7 mouse cellular contexts compared by ENCODE assay signal in genomic region chr3:95153874-95154273, GRCm38 (mm10). TPM values are rescaled to one million over a fixed set of nuclear protein-coding genes. Genes with fewer than 3 reads are reported as not detected.
A peak's percentile ranks its signal among the peaks of the same experiment; 100 is the strongest.
DNase-seq lines count a peak whose midpoint lies in the region; ATAC-seq lines count a peak whose summit lies in the region.

No protein-coding gene starts in this region.

- H3K4me1 ChIP-seq in kidney, embryonic 14.5 days (ENCODE audit: control insufficient read depth, insufficient read depth, low read length): no peaks in the 10 kb centered on the region
- no peaks in the 10 kb centered on the region for H3K4me1 ChIP-seq in limb, embryonic 10.5 days
- H3K4me1 ChIP-seq in midbrain, embryonic 13.5 days (replicated peaks): no peaks in the 10 kb centered on the region

- 58% methylated on average over 4 of the region's 4 CpGs for whole genome bisulfite sequencing in kidney, embryonic 14.5 days
- 54% methylated on average over 4 of the region's 4 CpGs for WGBS in limb, embryonic 10.5 days
- 51% methylated on average over 4 of the region's 4 CpGs for WGBS in midbrain, embryonic 13.5 days

- H3K9ac ChIP-seq in kidney, embryonic 14.5 days (ENCODE audit: low read depth, low read length): no peak overlapping the region
- H3K9ac ChIP-seq in midbrain, embryonic 13.5 days (replicated peaks): no peak overlapping the region

- DNase-seq in kidney, postnatal 10 days: peak; percentile 67
- DNase-seq in ZHBTc4 (ENCODE audit: low read depth, low spot score) (peak; percentile 83), MN1 (ENCODE audit: low spot score) (no peak)
- peak; percentile 28 for DNase-seq in limb, embryonic 10.5 days (ENCODE audit: low spot score)
- peak; percentile 53 for DNase-seq in spleen, adult 12 weeks (ENCODE audit: low spot score)

- H3K36me3 ChIP-seq in kidney, embryonic 14.5 days (ENCODE audit: control insufficient read depth, insufficient read depth, low read length): no peaks in the 10 kb centered on the region
- no peaks in the 10 kb centered on the region for H3K36me3 ChIP-seq in limb, embryonic 10.5 days
- no peaks in the 10 kb centered on the region for H3K36me3 ChIP-seq in midbrain, embryonic 13.5 days

- no peaks in the 10 kb centered on the region for H3K9me3 ChIP-seq in kidney, embryonic 14.5 days (ENCODE audit: control insufficient read depth, low read length)
- H3K9me3 ChIP-seq in limb, embryonic 10.5 days (replicated peaks): no peaks in the 10 kb centered on the region
- no peaks in the 10 kb centered on the region for H3K9me3 ChIP-seq in midbrain, embryonic 13.5 days

- no peaks in the 10 kb centered on the region for H3K27me3 ChIP-seq in kidney, embryonic 14.5 days (ENCODE audit: control insufficient read depth, insufficient read depth, low read length)
- peaks cover 3% of the 10 kb centered on the region for H3K27me3 ChIP-seq in limb, embryonic 10.5 days (ENCODE audit: low read depth, poor library complexity, severe bottlenecking)
- no peaks in the 10 kb centered on the region for H3K27me3 ChIP-seq in midbrain, embryonic 13.5 days

- no peak overlapping the region for H3K4me2 ChIP-seq in kidney, embryonic 14.5 days (replicated peaks; ENCODE audit: low read depth, low read length)
- H3K4me2 ChIP-seq in midbrain, embryonic 13.5 days (replicated peaks): no peak overlapping the region

- no peak overlapping the region for H3K4me3 ChIP-seq in kidney, embryonic 14.5 days (ENCODE audit: low read length)
- H3K4me3 ChIP-seq in limb, embryonic 10.5 days: no peak overlapping the region
- H3K4me3 ChIP-seq in midbrain, embryonic 13.5 days (replicated peaks): no peak overlapping the region

- no peak overlapping the region for H3K27ac ChIP-seq in kidney, embryonic 14.5 days (ENCODE audit: low read depth, low read length)
- no peak overlapping the region for H3K27ac ChIP-seq in limb, embryonic 10.5 days
- H3K27ac ChIP-seq in midbrain, embryonic 13.5 days: no peak overlapping the region

- ATAC-seq in kidney, embryonic 14.5 days (ENCODE audit: low FRiP score, low TSS enrichment): no peak
- ATAC-seq in midbrain, embryonic 13.5 days: no peak

RNA-seq across cellular contexts. Expression of gene Sema6c, which starts 6.4 kb away (rescaled TPM):
- 5.3 and 5.8 TPM in 2 replicates for polyA plus RNA-seq in kidney, embryonic 14.5 days (2014; fragmentation: Nextera tagmentation; extraction: Ambion mirVana)
- polyA plus RNA-seq in limb, embryonic 10.5 days (2016; fragmentation: Nextera tagmentation; extraction: Ambion mirVana): 8.9 and 15.8 TPM in 2 replicates
- polyA plus RNA-seq in midbrain, embryonic 13.5 days (2015; fragmentation: Nextera tagmentation; extraction: Ambion mirVana): 23.4 and 37.6 TPM in 2 replicates

RNA-seq across cellular contexts. Expression of gene Tnfaip8l2, which starts 11.7 kb away (rescaled TPM):
- polyA plus RNA-seq in kidney, embryonic 14.5 days (2014; fragmentation: Nextera tagmentation; extraction: Ambion mirVana): 2.1 TPM in 2 replicates
- 0.35 and 1.9 TPM in 2 replicates for polyA plus RNA-seq in limb, embryonic 10.5 days (2016; fragmentation: Nextera tagmentation; extraction: Ambion mirVana)
- 2.3 and 2.8 TPM in 2 replicates for polyA plus RNA-seq in midbrain, embryonic 13.5 days (2015; fragmentation: Nextera tagmentation; extraction: Ambion mirVana)

RNA-seq across cellular contexts. Expression of gene Lysmd1, which starts 20.0 kb away (rescaled TPM):
- 6.9 and 9.1 TPM in 2 replicates for polyA plus RNA-seq in kidney, embryonic 14.5 days (2014; fragmentation: Nextera tagmentation; extraction: Ambion mirVana)
- polyA plus RNA-seq in limb, embryonic 10.5 days (2016; fragmentation: Nextera tagmentation; extraction: Ambion mirVana): 12.6 and 16.2 TPM in 2 replicates
- 36.2 and 38.1 TPM in 2 replicates for polyA plus RNA-seq in midbrain, embryonic 13.5 days (2015; fragmentation: Nextera tagmentation; extraction: Ambion mirVana)

RNA-seq across cellular contexts. Expression of gene Scnm1, which starts 20.1 kb away (rescaled TPM):
- 69.6 and 84.7 TPM in 2 replicates for polyA plus RNA-seq in kidney, embryonic 14.5 days (2014; fragmentation: Nextera tagmentation; extraction: Ambion mirVana)
- polyA plus RNA-seq in limb, embryonic 10.5 days (2016; fragmentation: Nextera tagmentation; extraction: Ambion mirVana): 74.1 and 79.7 TPM in 2 replicates
- 99.2 and 103 TPM in 2 replicates for polyA plus RNA-seq in midbrain, embryonic 13.5 days (2015; fragmentation: Nextera tagmentation; extraction: Ambion mirVana)

RNA-seq across cellular contexts. Expression of gene Tmod4, which starts 29.6 kb away (rescaled TPM):
- 1.5 and 1.7 TPM in 2 replicates for polyA plus RNA-seq in kidney, embryonic 14.5 days (2014; fragmentation: Nextera tagmentation; extraction: Ambion mirVana)
- polyA plus RNA-seq in limb, embryonic 10.5 days (2016; fragmentation: Nextera tagmentation; extraction: Ambion mirVana): 1.2 and 1.4 TPM in 2 replicates
- polyA plus RNA-seq in midbrain, embryonic 13.5 days (2015; fragmentation: Nextera tagmentation; extraction: Ambion mirVana): 1.0 and 1.8 TPM in 2 replicates
